Mouse (Mus musculus) lung, adult 2 months (tissue): ENCODE measurements at regions not wholly inside any gene's neighbourhood (a gene's known extent, or its start where the extent isn't known, plus 50 kb on each side); places are given as distances from the start of the nearest gene placed in this dataset.

Experiments used
- DNase-seq: peaks from one replicate; pipeline ENCODE4 v3.0.0; 2022
- H3K4me1 ChIP-seq: fragments of 200-500 bp; 2 replicates; pipeline ENCODE4 v1.6.1; 2011; ENCODE audit warnings: low read length; ENCODE audit not compliant: control insufficient read depth, insufficient read depth
- H3K4me3 ChIP-seq: fragments of 200-500 bp; replicated peaks from 2 replicates; pipeline ENCODE3; 2011; ENCODE audit warnings: low read depth, mild to moderate bottlenecking, control low read depth, low read length; ENCODE audit errors: extremely low read depth
- CTCF ChIP-seq: fragments of 200-500 bp; IDR thresholded peaks from 2 replicates; pipeline ENCODE4 v1.5.1; 2011; ENCODE audit warnings: mild to moderate bottlenecking, low read length, control low read depth; ENCODE audit not compliant: insufficient read depth
- POLR2A ChIP-seq: fragments of 200-500 bp; IDR thresholded peaks from 2 replicates; pipeline ENCODE4 v1.6.1; 2011; ENCODE audit warnings: low read depth, mild to moderate bottlenecking, control low read depth, low read length, borderline replicate concordance; ENCODE audit errors: extremely low read depth
- WGBS: fragments of 180-500 bp; shearing (Covaris S2); methylation state at CpG from one replicate; pipeline ENCODE4 v1.1.7; 2018; 5-methylcytosine and 5-hydroxymethylcytosine counted together

DNA sequence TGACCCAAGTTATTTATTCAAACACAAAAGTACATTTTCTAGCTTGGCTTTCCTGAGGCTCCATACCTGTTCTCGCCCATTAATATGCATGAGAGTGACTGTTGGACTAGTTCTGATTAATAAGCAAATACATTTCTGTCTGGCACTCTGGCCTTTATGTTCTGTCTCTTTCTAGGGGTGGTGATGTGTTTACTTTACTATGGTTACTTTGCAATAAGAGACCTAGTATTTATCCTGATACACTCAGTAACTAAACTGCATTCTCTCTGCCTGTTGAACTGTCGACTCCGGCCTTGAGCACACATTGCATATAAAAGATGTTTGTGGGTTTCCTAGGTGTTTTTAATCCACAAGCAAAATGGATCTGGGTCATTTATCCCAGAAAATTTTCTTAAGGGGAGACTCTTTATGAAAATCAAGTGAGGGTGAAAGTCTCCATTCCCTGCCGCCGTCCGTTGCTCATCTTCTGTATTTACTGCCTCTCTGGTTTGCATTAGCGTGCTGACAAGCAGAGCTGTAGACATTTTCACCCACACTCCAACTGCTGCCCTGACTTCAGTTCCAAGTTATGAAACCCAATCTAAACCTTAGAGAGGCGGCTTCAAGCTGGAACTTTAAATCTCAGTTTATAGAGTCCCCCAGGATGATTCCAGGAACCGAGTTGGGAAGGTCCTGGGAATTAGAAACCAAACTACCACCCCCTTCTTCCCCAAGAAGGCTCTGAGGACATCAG lies 530.4 kb downstream of the Tns1 start:
- 69% methylated on average over 9 of the region's 9 CpGs for WGBS
- TF ChIP-seq CTCF (no peak), POLR2A (no peak)
- no peak for DNase-seq
- no peaks in the 10 kb centered on the region for H3K4me1 ChIP-seq
- no peak overlapping the region for H3K4me3 ChIP-seq

GRCm38 (mm10) chr1:73591342-73592099 lies 532.7 kb downstream of the Tns1 start:
- no peak for DNase-seq
- Histone ChIP-seq H3K4me3 (no peak overlapping the region), H3K4me1 (no peaks in the 10 kb centered on the region)
- TF ChIP-seq CTCF (no peak), POLR2A (no peak)
- 68% methylated on average over 9 of the region's 9 CpGs for WGBS

DNA sequence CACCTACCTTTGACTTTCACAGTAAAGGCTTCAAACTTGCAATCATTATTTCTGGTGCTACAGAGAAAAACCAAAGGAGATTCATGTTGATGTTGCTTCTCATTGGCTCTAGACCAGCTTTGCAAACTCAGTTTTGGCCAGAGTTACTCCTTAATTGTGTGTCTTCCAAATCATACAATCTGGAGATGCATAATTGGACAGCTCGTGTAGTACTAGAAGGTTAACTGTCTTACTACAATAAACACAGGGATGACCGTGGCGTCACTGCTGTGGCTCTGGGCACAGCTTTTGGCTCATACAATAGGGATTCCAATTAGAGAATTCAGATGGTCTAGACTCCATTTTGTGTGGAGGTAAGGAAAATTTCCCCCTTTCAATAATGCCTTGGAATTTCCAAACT lies 544.6 kb downstream of the Tns1 start:
- no peak for DNase-seq
- TF ChIP-seq CTCF, result no peak
- no peak for TF ChIP-seq POLR2A
- H3K4me3 ChIP-seq, result no peak overlapping the region
- WGBS, result 63% methylated on average over 3 of the region's 3 CpGs
- no peaks in the 10 kb centered on the region for H3K4me1 ChIP-seq

DNA sequence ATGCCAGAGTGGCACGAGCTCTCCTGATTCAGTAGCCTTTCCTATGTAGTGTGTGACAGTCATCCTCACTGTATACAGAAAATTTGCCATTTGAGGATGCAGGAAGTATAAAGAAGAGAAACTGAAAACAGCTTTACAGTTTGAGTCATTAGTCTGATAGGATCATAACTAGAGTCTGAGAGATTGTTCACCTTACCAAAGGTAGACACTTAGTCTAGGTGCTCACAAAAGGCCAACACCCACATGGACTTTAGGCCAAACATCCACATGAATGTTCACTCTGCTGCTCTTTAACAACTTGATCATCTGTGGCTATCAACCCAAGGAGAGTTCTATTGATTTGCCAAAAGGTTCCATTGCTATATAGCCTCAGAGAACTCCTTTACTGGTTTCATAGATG lies 547.2 kb downstream of the Tns1 start:
- Histone ChIP-seq H3K4me3 (no peak overlapping the region), H3K4me1 (no peaks in the 10 kb centered on the region)
- 81% methylated on average over 1 of the region's 1 CpGs for WGBS
- TF ChIP-seq POLR2A (no peak), CTCF (no peak)
- DNase-seq, result no peak

DNA sequence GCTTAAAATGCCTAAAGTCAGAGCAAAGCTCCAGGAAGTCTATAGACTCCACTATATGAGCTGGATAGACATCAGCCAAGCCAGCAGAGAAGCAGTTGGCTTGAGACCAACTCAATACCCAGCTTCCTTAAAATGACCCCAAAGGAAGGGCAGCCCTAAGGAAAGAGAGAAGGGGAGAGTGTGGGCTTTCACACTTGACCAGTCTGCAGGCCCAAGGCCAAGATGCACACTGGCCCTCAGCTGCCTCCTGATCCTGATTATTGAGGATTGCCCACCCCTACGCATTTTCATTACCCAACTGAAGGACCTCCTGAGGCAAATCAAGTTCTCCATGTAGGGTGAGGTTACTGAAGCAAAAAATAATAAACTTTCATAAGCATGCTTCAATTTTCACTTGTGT lies 548.6 kb downstream of the Tns1 start:
- WGBS, result 73% methylated on average over 1 of the region's 1 CpGs
- TF ChIP-seq CTCF (no peak), POLR2A (no peak)
- Histone ChIP-seq H3K4me1 (no peaks in the 10 kb centered on the region), H3K4me3 (no peak overlapping the region)
- no peak for DNase-seq

GRCm38 (mm10) chr1:73570944-73571343 lies 553.3 kb downstream of the Tns1 start:
- DNase-seq, result no peak
- 89% methylated on average over 3 of the region's 3 CpGs for WGBS
- Histone ChIP-seq H3K4me3 (no peak overlapping the region), H3K4me1 (no peaks in the 10 kb centered on the region)
- TF ChIP-seq CTCF, result no peak
- no peak for TF ChIP-seq POLR2A

DNA sequence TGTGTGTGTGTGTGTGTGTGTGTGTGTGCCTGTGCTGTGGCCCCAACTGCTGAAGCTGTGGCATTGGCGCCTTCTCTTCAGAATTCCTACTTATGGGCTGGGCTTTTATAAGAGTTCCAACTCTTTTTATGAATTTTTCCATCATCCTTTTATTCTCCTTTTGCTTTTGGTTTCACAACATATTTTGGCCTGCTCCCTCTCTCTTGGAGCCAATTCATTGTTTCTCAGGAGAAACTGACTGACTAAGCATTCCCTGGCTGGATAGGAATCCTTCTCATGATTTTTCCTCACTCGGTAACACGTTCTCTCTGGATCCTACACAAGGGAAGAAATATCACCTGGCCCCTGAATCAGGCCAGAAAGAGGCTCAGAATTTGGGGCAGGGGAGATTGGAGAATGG lies 551.1 kb upstream of the Tnp1 start:
- no peak for DNase-seq
- no peaks in the 10 kb centered on the region for H3K4me1 ChIP-seq
- TF ChIP-seq CTCF (no peak), POLR2A (no peak)
- 74% methylated on average over 3 of the region's 3 CpGs for WGBS
- no peak overlapping the region for H3K4me3 ChIP-seq

DNA sequence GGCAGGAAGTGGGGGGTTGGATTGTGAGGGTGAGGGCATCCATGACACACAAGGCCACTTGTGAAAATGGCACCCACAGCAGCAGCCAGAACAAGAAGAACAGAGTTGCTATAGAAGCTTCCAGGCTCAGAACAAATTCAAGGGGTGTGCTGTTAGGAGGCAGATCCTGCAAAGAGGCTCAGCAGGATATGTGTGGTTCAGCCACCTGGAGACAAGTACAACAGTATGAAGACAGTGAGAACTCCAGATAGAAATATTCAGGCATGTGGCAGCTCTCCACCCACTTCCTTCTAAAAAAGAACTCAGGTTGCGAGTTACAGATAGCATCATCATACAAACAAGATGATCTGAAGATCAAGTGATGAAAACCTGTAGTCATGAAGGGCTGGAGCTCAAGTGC lies 544.9 kb upstream of the Tnp1 start:
- H3K4me1 ChIP-seq, result no peaks in the 10 kb centered on the region
- DNase-seq, result no peak
- no peak overlapping the region for H3K4me3 ChIP-seq
- TF ChIP-seq CTCF, result no peak
- TF ChIP-seq POLR2A, result no peak
- 92% methylated on average over 1 of the region's 1 CpGs for WGBS

DNA sequence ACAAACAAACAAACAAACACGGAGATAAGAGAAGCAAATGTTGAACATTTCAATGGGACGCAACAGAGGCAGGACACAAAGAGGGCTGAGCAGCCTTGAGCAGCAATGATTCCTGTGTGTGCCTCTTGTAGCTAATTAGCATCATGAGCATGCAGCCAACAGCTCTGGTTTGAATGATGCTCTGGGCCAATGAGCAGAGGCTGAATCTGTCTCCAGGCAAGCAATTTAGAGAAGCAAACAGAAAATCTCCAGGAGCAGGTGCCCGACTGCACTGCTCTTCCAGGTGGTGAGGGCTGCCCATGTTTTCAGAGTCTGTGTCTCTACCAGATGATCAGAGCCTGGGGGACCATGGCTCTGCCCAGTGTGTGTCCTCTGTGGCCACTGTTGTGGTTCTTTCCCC lies 532.2 kb upstream of the Tnp1 start:
- DNase-seq, result no peak
- no peak overlapping the region for H3K4me3 ChIP-seq
- no peaks in the 10 kb centered on the region for H3K4me1 ChIP-seq
- 80% methylated on average over 3 of the region's 3 CpGs for WGBS
- TF ChIP-seq POLR2A (no peak), CTCF (no peak)

GRCm38 (mm10) chr1:73545401-73545800 lies 529.7 kb upstream of the Tnp1 start:
- no peak overlapping the region for H3K4me3 ChIP-seq
- WGBS, result 64% methylated on average over 6 of the region's 6 CpGs
- TF ChIP-seq CTCF, result no peak
- no peak for TF ChIP-seq POLR2A
- no peaks in the 10 kb centered on the region for H3K4me1 ChIP-seq
- no peak for DNase-seq
